10 mouse cellular contexts compared by ENCODE assay signal in genomic region chr7:115830366-115830765, GRCm38 (mm10).
DNase-seq lines count a peak whose midpoint lies in the region; ATAC-seq and TF ChIP-seq lines count a peak whose summit lies in the region.
"Had no signal": no experiment of that assay in that cellular context is flagged by ENCODE, and none has a peak within 500 bp of the region (broad histone marks: within the 10 kb centered on the region; RNA-seq: fewer than 3 reads in every experiment).

No protein-coding gene starts in this region.

- H3K27me3 ChIP-seq in heart, embryonic 15.5 days: no peaks in the 10 kb centered on the region
- no peaks in the 10 kb centered on the region for H3K27me3 ChIP-seq in heart, embryonic 10.5 days (ENCODE audit: insufficient read depth, poor library complexity, severe bottlenecking)
- no peaks in the 10 kb centered on the region for H3K27me3 ChIP-seq in forebrain, postnatal 0 days (ENCODE audit: insufficient read depth, low read length)

- no peak overlapping the region for H3K4me2 ChIP-seq in heart, embryonic 15.5 days
- H3K4me2 ChIP-seq in forebrain, postnatal 0 days (ENCODE audit: low read depth): 0 out of 2 replicates have a peak overlapping the region, but pooled peaks have one; percentile 8

- H3K9ac ChIP-seq in heart, embryonic 15.5 days: no peak overlapping the region
- no peak overlapping the region for H3K9ac ChIP-seq in forebrain, postnatal 0 days

- no peak for TF ChIP-seq CTCF in brain, embryonic 14.5 days (IDR thresholded peaks at IDR 0.05; ENCODE audit: borderline replicate concordance, extremely low read depth, insufficient read depth, insufficient read length)
- no peak for TF ChIP-seq CTCF in forebrain, postnatal 0 days (IDR thresholded peaks at IDR 0.05; ENCODE audit: low read depth)

- no peak for DNase-seq in heart, embryonic 10.5 days (ENCODE audit: low spot score)
- peak; percentile 28 for DNase-seq in brain, embryonic 14.5 days (ENCODE audit: low read depth)
- no peak for DNase-seq in forebrain, postnatal 0 days
- no peak for DNase-seq in thymus, postnatal 4 days
- no peak for DNase-seq in MN1 (ENCODE audit: low spot score)
- DNase-seq in cerebellum, adult 9-10 months: no peak

- 0 out of 2 replicates have a peak, but pooled peaks have one; percentile 22 for ATAC-seq in heart, embryonic 15.5 days (replicated peaks; ENCODE audit: insufficient number of reproducible peaks, insufficient read depth, low FRiP score, low read depth)
- no peak for ATAC-seq in forebrain, postnatal 0 days
- ATAC-seq in megakaryocyte-erythroid progenitor cell, adult 5-6 weeks (replicated peaks; ENCODE audit: low FRiP score, low TSS enrichment, poor library complexity, severe bottlenecking): peak; percentile 9
- ATAC-seq: CD4-positive, CD25-positive, alpha-beta regulatory T cell, adult 4 months had no signal

- H3K36me3 ChIP-seq in heart, embryonic 15.5 days: no peaks in the 10 kb centered on the region
- no peaks in the 10 kb centered on the region for H3K36me3 ChIP-seq in heart, embryonic 10.5 days
- no peaks in the 10 kb centered on the region for H3K36me3 ChIP-seq in forebrain, postnatal 0 days (ENCODE audit: insufficient read depth)

- no peak overlapping the region for H3K4me3 ChIP-seq in heart, embryonic 15.5 days
- H3K4me3 ChIP-seq in heart, embryonic 10.5 days: no peak overlapping the region
- H3K4me3 ChIP-seq in forebrain, postnatal 0 days (ENCODE audit: low read depth, low read length): no peak overlapping the region

- 65% methylated on average over 10 of the region's 10 CpGs for WGBS in heart, embryonic 15.5 days
- 63% methylated on average over 10 of the region's 10 CpGs for WGBS in heart, embryonic 10.5 days
- 25% methylated on average over 10 of the region's 10 CpGs for WGBS in forebrain, postnatal 0 days

- no peaks in the 10 kb centered on the region for H3K9me3 ChIP-seq in heart, embryonic 15.5 days (replicated peaks)
- H3K9me3 ChIP-seq in heart, embryonic 10.5 days: no peaks in the 10 kb centered on the region
- no peaks in the 10 kb centered on the region for H3K9me3 ChIP-seq in forebrain, postnatal 0 days (ENCODE audit: low read length)

- peak overlapping the region; percentile 32 for H3K27ac ChIP-seq in heart, embryonic 15.5 days
- no peak overlapping the region for H3K27ac ChIP-seq in heart, embryonic 10.5 days
- no peak overlapping the region for H3K27ac ChIP-seq in forebrain, postnatal 0 days (ENCODE audit: low read depth, low read length)
- H3K27ac ChIP-seq: kidney, postnatal 0 days had no signal

- TF ChIP-seq POLR2A in brain, embryonic 14.5 days (IDR thresholded peaks at IDR 0.05; ENCODE audit: borderline replicate concordance, extremely low read depth, insufficient read depth, insufficient read length, poor library complexity, severe bottlenecking): no peak

- peaks cover 46% of the 10 kb centered on the region for H3K4me1 ChIP-seq in heart, embryonic 15.5 days (replicated peaks)
- peaks cover 66% of the 10 kb centered on the region for H3K4me1 ChIP-seq in heart, embryonic 10.5 days
- no peaks in the 10 kb centered on the region for H3K4me1 ChIP-seq in forebrain, postnatal 0 days (ENCODE audit: insufficient read depth)
